Mouse (Mus musculus) small intestine, adult 2 months (tissue): ENCODE measurements around the gene Pts.

ENCODE experiments used
- CTCF ChIP-seq: fragments of 200-500 bp; IDR thresholded peaks from 2 replicates; pipeline ENCODE4 v1.5.1; 2012; ENCODE audit warnings: low read depth, mild to moderate bottlenecking, control low read depth, inconsistent platforms, low read length, moderate library complexity, mixed read lengths; ENCODE audit not compliant: insufficient replicate concordance, insufficient read length; ENCODE audit errors: extremely low read depth
- POLR2A ChIP-seq: fragments of 200-500 bp; IDR thresholded peaks from 2 replicates; pipeline ENCODE4 v1.6.1; 2012; ENCODE audit warnings: low read depth, mild to moderate bottlenecking, control low read depth, inconsistent platforms, low read length, moderate library complexity

GRCm38 (mm10) chr9:50536603-50537135 is 8.1 kb upstream of the Pts start:
- TF ChIP-seq CTCF (no peak), POLR2A (no peak)
